Mouse (Mus musculus) thymus, adult 2 months (tissue): Measurements from ENCODE around the gene Ikzf4.

ENCODE experiments used
- CTCF ChIP-seq: fragments of 200-500 bp; IDR thresholded peaks from 2 replicates; pipeline ENCODE4 v1.5.1; 2012; ENCODE audit warnings: mild to moderate bottlenecking, control low read depth, low read length, moderate library complexity, borderline replicate concordance; ENCODE audit not compliant: control insufficient read depth, poor library complexity, insufficient read depth; ENCODE audit errors: extremely low read depth
- POLR2A ChIP-seq: fragments of 200-500 bp; IDR thresholded peaks from 2 replicates; pipeline ENCODE4 v1.6.1; 2012; ENCODE audit warnings: mild to moderate bottlenecking, low read length, control low read depth, moderate library complexity; ENCODE audit not compliant: control insufficient read depth, poor library complexity, insufficient read depth; ENCODE audit errors: extremely low read depth

DNA sequence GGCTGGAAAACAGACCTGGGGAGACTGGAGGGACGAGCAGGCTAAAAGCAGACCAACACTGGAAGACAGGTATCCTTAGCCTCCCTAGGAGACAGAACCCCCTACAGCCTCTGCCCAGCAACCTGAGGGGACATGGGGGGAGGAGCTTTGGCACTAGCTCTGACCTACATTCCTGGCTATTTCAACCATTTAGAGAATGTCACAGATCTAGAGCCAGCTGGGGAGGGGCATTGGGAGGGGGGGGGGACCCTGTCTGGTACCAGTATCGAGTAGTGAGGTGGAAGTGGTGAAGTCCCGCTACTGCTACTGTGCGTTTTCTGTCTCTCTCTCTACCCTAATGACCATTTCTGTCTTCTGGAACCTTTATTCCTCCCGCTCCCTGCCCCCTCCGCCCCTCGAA is 3.9 kb downstream of the Ikzf4 start:
- no peak for TF ChIP-seq CTCF
- TF ChIP-seq POLR2A: no peak
